Mouse (Mus musculus): ENCODE measurements at regions not wholly inside any gene's neighbourhood (a gene's known extent, or its start where the extent isn't known, plus 50 kb on each side); places are given as distances from the start of the nearest gene placed in this dataset.

DNA sequence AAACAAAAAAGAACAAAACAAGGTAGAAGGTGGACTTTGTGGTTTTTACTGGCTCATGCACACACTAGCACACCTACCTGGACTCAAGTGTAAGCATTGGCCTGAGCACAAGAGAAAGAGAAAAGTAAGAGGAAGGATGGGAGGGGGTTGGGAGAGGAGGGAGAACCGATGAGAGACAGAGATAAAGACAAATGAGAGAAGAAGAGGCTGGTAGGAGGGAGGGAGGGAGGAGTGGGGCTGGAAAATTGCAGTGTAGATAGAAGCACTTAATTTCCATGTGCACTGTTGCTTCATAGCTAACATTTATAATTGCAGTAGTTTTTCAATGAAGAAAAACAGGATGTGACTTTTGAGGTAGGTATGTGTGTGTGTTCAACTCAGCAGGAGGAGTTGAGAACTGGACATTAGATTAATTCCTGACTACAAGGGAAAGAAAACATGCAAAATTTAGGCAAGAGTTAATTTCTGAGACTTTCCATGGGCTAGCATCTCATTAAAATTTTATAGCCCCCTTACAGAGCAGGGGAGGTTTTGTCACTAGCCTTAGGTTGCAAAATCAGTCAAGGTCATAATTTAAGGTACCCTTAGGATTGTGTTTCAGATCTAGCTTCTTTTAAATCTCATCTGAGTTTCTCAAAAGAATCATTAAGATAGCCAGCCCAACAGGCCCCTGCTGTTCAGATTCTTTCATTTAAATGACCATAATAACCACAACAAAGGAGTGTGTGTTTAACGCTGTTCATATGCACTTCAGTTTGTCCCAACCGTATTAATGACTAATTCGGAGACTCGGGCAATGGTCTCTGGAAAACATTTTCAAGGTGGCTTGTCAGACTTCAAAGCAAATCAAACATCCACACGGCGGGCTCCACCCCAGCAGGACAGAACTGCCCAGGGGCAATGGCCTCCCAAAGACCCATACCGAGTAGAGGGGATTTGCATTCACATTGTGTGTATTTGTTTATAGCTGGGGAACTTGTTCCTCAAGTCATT lies 788.3 kb downstream of the Robo1 start:
- Histone ChIP-seq H3K27me3 (replicated peaks) (no peaks in the 10 kb centered on the region), H3K4me2 (replicated peaks) (no peak overlapping the region), H3K9me3 (no peaks in the 10 kb centered on the region), H3K36me3 (no peaks in the 10 kb centered on the region), H3K27ac (no peak overlapping the region), H3K4me3 (replicated peaks) (no peak overlapping the region), H3K4me1 (replicated peaks) (no peaks in the 10 kb centered on the region), H3K9ac (no peak overlapping the region)
- WGBS = 32% methylated on average over 8 of the region's 8 CpGs
- no peak for ATAC-seq
